Mouse (Mus musculus): ENCODE results near the gene 1700029H14Rik. TPM values are rescaled to one million over a fixed set of nuclear protein-coding genes. Genes with fewer than 3 reads are reported as not detected.

The 1700029H14Rik gene
- polyA plus RNA-seq, 1 experiment: not detected

DNA sequence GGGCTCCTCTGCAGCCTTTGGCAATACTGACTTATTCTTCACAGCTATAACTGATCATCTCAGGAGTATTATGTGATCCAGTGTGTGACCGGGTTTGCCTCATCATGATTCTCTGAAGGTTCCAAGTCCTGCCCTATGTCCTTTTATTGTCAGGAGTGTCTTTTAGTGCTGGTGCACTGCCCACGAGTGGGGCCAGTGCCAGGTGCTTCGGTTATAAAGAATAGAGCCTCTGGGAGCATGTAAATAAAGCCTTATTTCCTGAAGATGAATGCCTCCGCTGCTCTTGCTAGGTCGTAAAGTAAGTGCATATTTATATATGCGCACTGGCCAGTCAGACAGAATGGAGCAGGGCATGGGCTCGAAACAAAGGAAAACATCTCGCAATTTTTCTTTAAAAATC lies 29.1 kb downstream of the 1700029H14Rik start:
- WGBS: 58% methylated on average over 8 of the region's 8 CpGs
- TF ChIP-seq CTCF (conservative IDR thresholded peaks at IDR 0.05; ENCODE audit: insufficient read depth, insufficient read length, low read depth, low read length): no peak
- no peak for TF ChIP-seq POLR2A (IDR thresholded peaks at IDR 0.05; ENCODE audit: low read depth, low read length)
- Histone ChIP-seq H3K36me3 (ENCODE audit: control insufficient read depth, insufficient read depth, low read length) (no peaks in the 10 kb centered on the region), H3K27me3 (replicated peaks; ENCODE audit: control insufficient read depth, insufficient read depth, low read length) (no peaks in the 10 kb centered on the region), H3K4me3 (ENCODE audit: insufficient read depth, low read depth, low read length) (no peak overlapping the region), H3K27ac (ENCODE audit: insufficient read depth, low read depth, low read length) (no peak overlapping the region), H3K4me1 (ENCODE audit: control insufficient read depth, insufficient read depth, low read length) (peaks cover 28% of the 10 kb centered on the region)
- no peak for DNase-seq

DNA sequence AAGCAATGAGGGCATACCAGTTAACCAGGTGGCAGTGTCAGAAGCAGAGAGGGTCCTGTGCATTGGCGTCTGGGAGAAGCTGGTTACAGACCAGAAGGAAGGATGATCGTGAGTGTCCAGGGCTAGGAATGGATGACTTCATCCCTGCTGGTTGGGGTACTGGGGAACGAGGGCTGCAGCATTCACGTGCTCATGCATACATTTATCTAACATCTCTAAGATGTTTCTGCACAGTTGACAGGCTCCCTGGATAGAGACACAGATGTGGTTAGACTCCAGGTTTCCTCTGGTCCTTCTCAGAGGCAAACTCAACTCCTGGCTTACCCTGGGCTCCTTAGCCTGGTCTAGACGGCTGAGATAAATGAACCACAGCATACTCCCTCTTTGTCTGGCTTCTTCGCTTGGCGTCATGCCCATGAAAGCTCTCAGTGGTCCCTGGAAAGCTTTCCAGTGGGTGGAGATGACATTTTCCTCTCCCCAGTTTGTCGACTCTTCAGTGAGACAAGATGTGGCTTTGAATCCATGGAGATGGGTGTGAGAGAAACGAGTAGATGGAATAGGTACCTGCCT lies 30.6 kb downstream of the 1700029H14Rik start:
- peak overlapping the region; percentile 46 for H3K27ac ChIP-seq (ENCODE audit: insufficient read depth, low read depth, low read length)
- H3K4me1 ChIP-seq (ENCODE audit: control insufficient read depth, insufficient read depth, low read length): peaks cover 24% of the 10 kb centered on the region
- H3K27me3 ChIP-seq (replicated peaks; ENCODE audit: control insufficient read depth, insufficient read depth, low read length): no peaks in the 10 kb centered on the region
- TF ChIP-seq POLR2A (IDR thresholded peaks at IDR 0.05; ENCODE audit: low read depth, low read length) (no peak), CTCF (conservative IDR thresholded peaks at IDR 0.05; ENCODE audit: insufficient read depth, insufficient read length, low read depth, low read length) (no peak)
- no peaks in the 10 kb centered on the region for H3K36me3 ChIP-seq (ENCODE audit: control insufficient read depth, insufficient read depth, low read length)
- 51% methylated on average over 9 of the region's 9 CpGs for WGBS
- DNase-seq: peak; percentile 37
- H3K4me3 ChIP-seq (ENCODE audit: insufficient read depth, low read depth, low read length): no peak overlapping the region

DNA sequence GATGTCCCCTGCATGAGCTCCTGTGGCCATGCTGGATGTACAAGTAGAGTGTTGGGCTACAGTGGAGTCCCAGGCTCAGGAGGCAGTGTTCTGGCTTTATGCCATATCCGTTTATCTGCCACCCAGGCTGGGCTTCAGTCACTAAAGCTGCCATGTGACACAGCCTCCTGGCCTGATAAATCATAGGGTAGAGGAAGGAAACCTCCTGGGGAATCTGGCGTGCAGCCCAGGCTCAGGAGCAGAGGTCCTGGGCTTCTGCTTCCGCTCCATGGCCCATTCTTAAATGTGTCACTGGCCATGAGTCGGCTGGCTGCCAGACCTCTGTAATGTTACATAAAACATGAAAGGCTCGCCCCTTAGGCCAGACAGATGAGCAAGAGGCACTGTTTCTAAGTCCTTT lies 31.3 kb downstream of the 1700029H14Rik start:
- TF ChIP-seq POLR2A (IDR thresholded peaks at IDR 0.05; ENCODE audit: low read depth, low read length) (no peak), CTCF (conservative IDR thresholded peaks at IDR 0.05; ENCODE audit: insufficient read depth, insufficient read length, low read depth, low read length) (no peak)
- peak; percentile 99 for DNase-seq
- WGBS: under 1% methylated on average over 5 of the region's 5 CpGs
- H3K27me3 ChIP-seq (replicated peaks; ENCODE audit: control insufficient read depth, insufficient read depth, low read length): no peaks in the 10 kb centered on the region
- H3K36me3 ChIP-seq (ENCODE audit: control insufficient read depth, insufficient read depth, low read length): no peaks in the 10 kb centered on the region
- no peak overlapping the region for H3K4me3 ChIP-seq (ENCODE audit: insufficient read depth, low read depth, low read length)
- H3K27ac ChIP-seq (ENCODE audit: insufficient read depth, low read depth, low read length): peak overlapping the region; percentile 46
- H3K4me1 ChIP-seq (ENCODE audit: control insufficient read depth, insufficient read depth, low read length): peaks cover 24% of the 10 kb centered on the region

DNA sequence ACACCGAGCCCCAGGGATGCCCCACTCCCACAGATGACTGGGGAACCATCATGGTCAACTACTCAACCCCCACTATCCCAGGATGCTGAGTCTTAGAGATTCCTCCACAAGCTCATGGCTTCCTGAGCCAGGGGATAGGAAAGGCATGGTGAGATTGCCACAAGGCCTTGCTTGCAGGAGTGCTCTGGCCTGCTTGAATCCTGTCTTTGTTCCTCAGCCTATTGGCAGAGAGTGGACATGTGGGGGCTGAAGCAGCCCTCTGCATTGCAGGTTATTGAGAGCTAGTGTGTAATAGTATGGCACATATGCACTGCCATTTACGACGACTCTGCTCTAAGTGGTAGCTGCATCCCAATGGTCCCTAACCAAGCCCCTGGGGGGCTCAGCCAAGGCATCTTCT lies 31.9 kb downstream of the 1700029H14Rik start:
- Histone ChIP-seq H3K36me3 (ENCODE audit: control insufficient read depth, insufficient read depth, low read length) (no peaks in the 10 kb centered on the region), H3K27ac (ENCODE audit: insufficient read depth, low read depth, low read length) (peak overlapping the region; percentile 5), H3K27me3 (replicated peaks; ENCODE audit: control insufficient read depth, insufficient read depth, low read length) (no peaks in the 10 kb centered on the region), H3K4me1 (ENCODE audit: control insufficient read depth, insufficient read depth, low read length) (peaks cover 24% of the 10 kb centered on the region), H3K4me3 (ENCODE audit: insufficient read depth, low read depth, low read length) (no peak overlapping the region)
- DNase-seq: no peak
- TF ChIP-seq POLR2A (IDR thresholded peaks at IDR 0.05; ENCODE audit: low read depth, low read length) (no peak), CTCF (conservative IDR thresholded peaks at IDR 0.05; ENCODE audit: insufficient read depth, insufficient read length, low read depth, low read length) (no peak)
- WGBS: 69% methylated on average over 3 of the region's 3 CpGs

DNA sequence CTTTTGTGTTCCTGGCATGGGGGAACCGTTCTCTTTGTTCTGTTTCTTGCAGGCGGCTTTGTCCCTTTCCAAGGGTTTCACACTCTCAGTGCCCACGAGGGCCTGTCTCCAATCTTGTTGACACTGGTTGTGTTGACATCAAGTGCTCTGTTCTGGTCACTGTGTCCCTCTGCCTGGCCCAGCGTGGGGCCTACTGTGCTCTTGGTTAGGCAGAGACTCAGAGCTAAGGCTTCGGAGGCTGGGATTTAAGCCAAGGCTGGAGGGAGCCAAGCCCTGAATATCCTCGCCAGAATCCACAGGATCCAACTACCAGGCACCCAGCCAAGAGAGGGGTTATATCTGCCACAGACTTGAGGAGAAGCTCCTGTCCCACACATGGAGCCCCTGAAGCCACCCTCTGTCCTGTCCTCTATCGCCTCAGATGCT lies 32.4 kb downstream of the 1700029H14Rik start:
- peak; percentile 96 for DNase-seq
- no peaks in the 10 kb centered on the region for H3K27me3 ChIP-seq (replicated peaks; ENCODE audit: control insufficient read depth, insufficient read depth, low read length)
- H3K4me3 ChIP-seq (ENCODE audit: insufficient read depth, low read depth, low read length): no peak overlapping the region
- peak overlapping the region; percentile 72 for H3K27ac ChIP-seq (ENCODE audit: insufficient read depth, low read depth, low read length)
- 33% methylated on average over 7 of the region's 7 CpGs for WGBS
- TF ChIP-seq POLR2A (IDR thresholded peaks at IDR 0.05; ENCODE audit: low read depth, low read length) (no peak), CTCF (conservative IDR thresholded peaks at IDR 0.05; ENCODE audit: insufficient read depth, insufficient read length, low read depth, low read length) (no peak)
- no peaks in the 10 kb centered on the region for H3K36me3 ChIP-seq (ENCODE audit: control insufficient read depth, insufficient read depth, low read length)
- H3K4me1 ChIP-seq (ENCODE audit: control insufficient read depth, insufficient read depth, low read length): peaks cover 24% of the 10 kb centered on the region

DNA sequence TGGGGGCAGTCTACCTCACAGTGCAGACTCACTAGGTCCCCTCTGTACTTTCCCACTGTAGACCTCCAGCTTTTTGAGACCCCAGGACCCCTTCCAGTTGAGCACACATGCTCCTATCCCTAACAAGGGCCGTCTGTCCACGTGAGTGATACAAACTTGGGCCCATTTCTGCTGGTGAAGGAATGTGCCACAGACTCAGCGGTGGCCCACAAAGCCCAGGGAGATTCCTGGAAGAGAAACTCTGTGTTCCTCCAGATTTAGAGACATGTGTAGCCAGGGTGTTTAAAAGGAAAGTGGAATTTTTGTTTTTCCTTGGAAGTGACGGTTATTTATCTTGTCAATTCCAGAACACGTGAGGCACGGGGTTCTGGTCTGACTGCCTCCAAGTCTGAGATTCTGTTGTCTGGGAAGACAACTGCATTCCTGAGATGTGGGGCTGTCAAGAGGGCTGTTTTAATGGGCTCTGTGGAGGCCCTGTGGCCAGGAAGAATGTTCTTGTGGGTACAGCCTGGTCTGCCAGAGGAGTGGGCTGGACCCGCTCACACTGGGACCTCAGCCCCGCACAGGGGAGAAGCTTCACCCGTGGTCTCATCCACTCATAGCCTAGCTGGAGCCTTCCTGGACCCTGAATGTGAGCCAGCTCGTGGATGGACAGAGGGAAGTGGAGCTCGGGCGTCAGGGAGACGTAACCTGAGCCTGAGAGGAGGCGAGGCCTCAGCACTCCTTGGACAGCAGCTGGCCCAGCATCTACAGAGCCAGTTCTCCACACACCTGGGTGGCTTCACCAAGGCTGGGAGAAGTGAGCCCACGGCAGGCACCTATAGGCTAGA lies 33.0 kb downstream of the 1700029H14Rik start:
- 64% methylated on average over 15 of the region's 15 CpGs for WGBS
- TF ChIP-seq CTCF (conservative IDR thresholded peaks at IDR 0.05; ENCODE audit: insufficient read depth, insufficient read length, low read depth, low read length) (no peak), POLR2A (IDR thresholded peaks at IDR 0.05; ENCODE audit: low read depth, low read length) (no peak)
- no peak overlapping the region for H3K4me3 ChIP-seq (ENCODE audit: insufficient read depth, low read depth, low read length)
- H3K4me1 ChIP-seq (ENCODE audit: control insufficient read depth, insufficient read depth, low read length): peaks cover 24% of the 10 kb centered on the region
- no peaks in the 10 kb centered on the region for H3K36me3 ChIP-seq (ENCODE audit: control insufficient read depth, insufficient read depth, low read length)
- no peaks in the 10 kb centered on the region for H3K27me3 ChIP-seq (replicated peaks; ENCODE audit: control insufficient read depth, insufficient read depth, low read length)
- peak overlapping the region; percentile 72 for H3K27ac ChIP-seq (ENCODE audit: insufficient read depth, low read depth, low read length)
- DNase-seq: peak; percentile 72

DNA sequence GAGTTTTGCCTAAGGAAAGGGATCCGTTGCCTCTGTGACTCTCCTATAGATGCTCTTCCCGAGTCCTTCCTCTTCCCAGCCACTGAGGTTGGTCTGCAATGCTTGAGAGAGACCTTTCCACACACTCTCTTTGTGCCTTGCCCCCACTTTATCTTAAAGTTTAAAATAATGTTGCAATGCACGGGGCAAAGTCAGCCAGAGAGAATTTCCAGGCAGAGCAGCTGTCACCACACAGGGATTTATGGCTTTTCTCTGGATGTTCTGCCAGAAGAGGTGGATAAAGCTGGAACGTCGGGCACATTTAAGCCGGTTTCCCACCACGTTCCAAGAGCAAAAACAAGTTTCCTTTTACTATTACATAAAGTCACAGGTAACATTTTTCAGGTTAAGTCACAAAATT lies 40.9 kb downstream of the 1700029H14Rik start:
- TF ChIP-seq CTCF (conservative IDR thresholded peaks at IDR 0.05; ENCODE audit: insufficient read depth, insufficient read length, low read depth, low read length) (no peak), POLR2A (IDR thresholded peaks at IDR 0.05; ENCODE audit: low read depth, low read length) (no peak)
- peak overlapping the region; percentile 26; the same call in 1 of the 2 replicates for H3K27ac ChIP-seq (ENCODE audit: insufficient read depth, low read depth, low read length)
- H3K27me3 ChIP-seq (replicated peaks; ENCODE audit: control insufficient read depth, insufficient read depth, low read length): no peaks in the 10 kb centered on the region
- H3K4me3 ChIP-seq (ENCODE audit: insufficient read depth, low read depth, low read length): no peak overlapping the region
- 21% methylated on average over 7 of the region's 7 CpGs for WGBS
- no peak for DNase-seq
- H3K4me1 ChIP-seq (ENCODE audit: control insufficient read depth, insufficient read depth, low read length): peaks cover 9% of the 10 kb centered on the region
- H3K36me3 ChIP-seq (ENCODE audit: control insufficient read depth, insufficient read depth, low read length): no peaks in the 10 kb centered on the region

Data from kidney, adult 2 months (tissue).